Mouse (Mus musculus) heart, adult 2 months (tissue): Measurements from ENCODE around the gene Gmds. TPM values are rescaled to one million over a fixed set of nuclear protein-coding genes. Genes with fewer than 3 reads are reported as not detected.
A peak's percentile ranks its signal among the peaks of the same experiment; 100 is the strongest.

ENCODE experiments used
- DNase-seq, 2 experiments: peaks; one replicate each; pipeline ENCODE4 v3.0.0; 2021
- H3K27ac ChIP-seq: fragments of 200-600 bp; 2 replicates; pipeline ENCODE4 v1.8.1; 2022
- H3K27me3 ChIP-seq: fragments of 200-500 bp; 2 replicates; pipeline ENCODE4 v1.6.1; 2012; ENCODE audit warnings: mild to moderate bottlenecking, low read length, inconsistent platforms, mixed read lengths; ENCODE audit not compliant: control insufficient read depth, insufficient read depth
- H3K36me3 ChIP-seq: fragments of 200-500 bp; 2 replicates; pipeline ENCODE4 v1.6.1; 2012; ENCODE audit warnings: low read length, inconsistent platforms; ENCODE audit not compliant: control insufficient read depth, insufficient read depth
- H3K4me1 ChIP-seq: fragments of 200-500 bp; 2 replicates; pipeline ENCODE4 v1.6.1; 2011; ENCODE audit warnings: low read length; ENCODE audit not compliant: control insufficient read depth, insufficient read depth
- H3K4me3 ChIP-seq: fragments of 200-600 bp; 2 replicates; pipeline ENCODE4 v1.8.1; 2022
- H3K79me2 ChIP-seq: fragments of 200-500 bp; replicated peaks from 2 replicates; pipeline ENCODE4 v1.6.1; 2012; ENCODE audit warnings: mild to moderate bottlenecking, inconsistent platforms, low read length, moderate library complexity, mixed read lengths; ENCODE audit not compliant: control insufficient read depth, insufficient read depth
- H3K9ac ChIP-seq: fragments of 200-500 bp; 2 replicates; pipeline ENCODE4 v1.6.1; 2012; ENCODE audit warnings: low read depth, mild to moderate bottlenecking, control low read depth, inconsistent platforms, low read length, mixed read lengths
- CTCF ChIP-seq: fragments of 200-600 bp; IDR thresholded peaks from 2 replicates; pipeline ENCODE4 v1.8.1; 2022; ENCODE audit warnings: antibody characterized with exemption, mild to moderate bottlenecking, moderate library complexity
- EP300 ChIP-seq: fragments of 200-500 bp; IDR thresholded peaks from 2 replicates; pipeline ENCODE4 v1.6.1; 2011; ENCODE audit warnings: low read depth, low read length, control low read depth; ENCODE audit not compliant: insufficient read depth
- POLR2A ChIP-seq: fragments of 200-500 bp; IDR thresholded peaks from 2 replicates; pipeline ENCODE4 v1.6.1; 2011; ENCODE audit warnings: mild to moderate bottlenecking, low read depth, low read length, control low read depth; ENCODE audit not compliant: insufficient read depth
- WGBS: fragments of 180-500 bp; shearing (Covaris S2); methylation state at CpG from one replicate; pipeline ENCODE4 v1.1.7; 2018; 5-methylcytosine and 5-hydroxymethylcytosine counted together
- intact Hi-C: fragments of 180-260 bp; cut with DNase I; formaldehyde crosslinking; loops from one replicate; pipeline ENCODE4 v1.15.1; 2025
- polyA plus RNA-seq: library from polyadenylated mRNA; depleted of rRNA; stranded (reverse); fragments of >200 nt; gene quantifications from 2 replicates; pipeline ENCODE4 v1.2.3, GENCODE M21; 2012
- total RNA-seq, 2 experiments: library from RNA; stranded (reverse); gene quantifications; 2 replicates each; pipeline ENCODE4 v1.2.3; 2021

Gene Gmds
- total and polyA plus RNA-seq, 3 experiments, result 4.2 to 6.0 (median 5.2) TPM

DNA sequence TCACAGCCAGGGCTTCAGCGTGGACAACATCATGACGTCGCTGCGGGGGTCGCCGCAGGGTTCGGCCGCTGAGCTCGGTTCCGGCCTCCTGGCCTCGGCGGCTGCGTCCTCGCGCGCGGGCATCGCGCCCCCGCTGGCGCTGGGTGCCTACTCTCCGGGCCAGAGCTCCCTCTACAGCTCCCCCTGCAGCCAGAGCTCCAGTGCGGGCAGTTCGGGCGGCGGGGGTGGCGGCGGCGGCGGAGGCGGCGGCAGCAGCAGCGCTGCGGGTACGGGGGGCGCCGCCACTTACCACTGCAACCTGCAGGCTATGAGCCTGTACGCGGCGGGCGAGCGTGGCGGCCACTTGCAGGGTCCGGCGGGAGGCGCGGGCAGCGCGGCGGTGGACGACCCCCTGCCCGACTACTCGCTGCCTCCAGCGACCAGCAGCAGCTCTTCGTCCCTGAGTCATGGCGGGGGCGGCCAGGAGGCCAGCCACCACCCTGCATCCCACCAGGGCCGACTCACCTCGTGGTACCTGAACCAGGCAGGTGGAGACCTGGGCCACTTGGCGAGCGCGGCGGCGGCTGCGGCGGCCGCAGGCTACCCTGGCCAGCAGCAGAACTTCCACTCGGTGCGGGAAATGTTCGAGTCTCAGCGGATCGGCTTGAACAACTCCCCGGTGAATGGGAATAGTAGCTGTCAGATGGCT lies 530.3 kb downstream of the Gmds start:
- Histone ChIP-seq H3K79me2 (no peaks in the 10 kb centered on the region; the same call in 1 of the 2 replicates), H3K9ac (peak overlapping the region; percentile 95), H3K27ac (peak overlapping the region; percentile 80), H3K4me1 (peaks cover 2% of the 10 kb centered on the region; the same call in 1 of the 2 replicates), H3K4me3 (peak overlapping the region; percentile 54), H3K27me3 (peaks cover 19% of the 10 kb centered on the region), H3K36me3 (no peaks in the 10 kb centered on the region)
- WGBS, result 2% methylated on average over 72 of the region's 73 CpGs
- intact Hi-C loops, result loop anchor here (5.0 to 10.0 kb wide), 2 partner anchors 209 to 997 kb away; partner anchors contain the start of genes D930007J09Rik and Wrnip1
- TF ChIP-seq POLR2A, result no peak
- no peak for TF ChIP-seq EP300
- TF ChIP-seq CTCF, result peak; percentile 70
- peak; percentile 74 to 77 for DNase-seq

DNA sequence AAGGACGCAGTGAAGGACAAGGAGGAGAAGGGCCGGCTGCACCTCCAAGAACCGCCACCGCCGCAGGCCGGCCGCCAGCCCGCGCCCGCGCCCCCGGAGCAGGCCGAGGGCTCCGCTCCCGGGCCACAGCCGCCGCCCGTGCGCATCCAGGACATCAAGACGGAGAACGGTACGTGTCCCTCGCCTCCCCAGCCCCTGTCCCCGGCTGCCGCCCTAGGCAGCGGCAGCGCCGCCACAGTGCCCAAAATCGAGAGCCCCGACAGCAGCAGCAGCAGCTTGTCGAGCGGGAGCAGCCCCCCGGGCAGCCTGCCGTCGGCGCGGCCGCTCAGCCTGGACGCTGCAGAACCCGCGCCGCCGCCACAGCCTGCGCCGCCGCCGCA lies 530.8 kb downstream of the Gmds start:
- peak overlapping the region; percentile 80 for H3K27ac ChIP-seq
- intact Hi-C loops, result loop anchor here (2.0 to 10.0 kb wide), 3 partner anchors 210 to 997 kb away; partner anchors contain the start of genes D930007J09Rik, Gmds and Wrnip1
- H3K36me3 ChIP-seq, result no peaks in the 10 kb centered on the region
- H3K9ac ChIP-seq, result peak overlapping the region; percentile 95
- H3K4me1 ChIP-seq, result peaks cover 2% of the 10 kb centered on the region; the same call in 1 of the 2 replicates
- peak overlapping the region; percentile 54 for H3K4me3 ChIP-seq
- no peaks in the 10 kb centered on the region; the same call in 1 of the 2 replicates for H3K79me2 ChIP-seq
- peak in 1 of 2 experiments; percentile 48 for DNase-seq
- WGBS, result 1% methylated on average over 47 of the region's 47 CpGs
- no peak for TF ChIP-seq CTCF
- no peak for TF ChIP-seq EP300
- no peak for TF ChIP-seq POLR2A
- peaks cover 21% of the 10 kb centered on the region for H3K27me3 ChIP-seq

DNA sequence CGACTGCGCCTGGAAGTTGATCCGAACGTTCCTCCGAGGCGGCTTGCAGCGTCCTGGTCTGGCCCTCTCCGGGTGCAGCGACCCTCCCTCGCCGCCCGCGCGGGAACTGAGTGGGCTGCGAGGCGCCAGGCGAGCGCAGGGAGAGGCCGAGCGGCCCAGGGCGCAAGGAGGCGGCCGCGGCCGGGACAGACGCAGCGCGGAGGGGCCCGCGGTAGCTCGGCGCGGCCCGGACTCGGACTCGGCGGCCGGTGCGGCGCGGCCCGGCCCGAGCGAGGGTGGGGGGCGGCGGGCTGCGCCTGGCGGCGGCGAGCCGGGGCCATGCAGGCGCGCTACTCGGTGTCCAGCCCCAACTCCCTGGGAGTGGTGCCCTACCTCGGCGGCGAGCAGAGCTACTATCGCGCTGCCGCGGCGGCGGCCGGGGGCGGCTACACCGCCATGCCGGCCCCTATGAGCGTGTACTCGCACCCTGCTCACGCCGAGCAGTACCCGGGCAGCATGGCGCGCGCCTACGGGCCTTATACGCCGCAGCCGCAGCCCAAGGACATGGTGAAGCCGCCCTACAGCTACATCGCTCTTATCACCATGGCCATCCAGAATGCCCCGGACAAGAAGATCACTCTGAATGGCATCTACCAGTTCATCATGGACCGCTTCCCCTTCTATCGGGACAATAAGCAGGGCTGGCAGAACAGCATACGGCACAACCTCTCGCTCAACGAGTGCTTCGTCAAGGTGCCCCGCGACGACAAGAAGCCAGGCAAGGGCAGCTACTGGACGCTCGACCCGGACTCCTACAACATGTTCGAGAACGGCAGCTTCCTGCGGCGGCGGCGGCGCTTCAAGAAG lies 531.4 kb downstream of the Gmds start:
- H3K27ac ChIP-seq, result peak overlapping the region; percentile 80

DNA sequence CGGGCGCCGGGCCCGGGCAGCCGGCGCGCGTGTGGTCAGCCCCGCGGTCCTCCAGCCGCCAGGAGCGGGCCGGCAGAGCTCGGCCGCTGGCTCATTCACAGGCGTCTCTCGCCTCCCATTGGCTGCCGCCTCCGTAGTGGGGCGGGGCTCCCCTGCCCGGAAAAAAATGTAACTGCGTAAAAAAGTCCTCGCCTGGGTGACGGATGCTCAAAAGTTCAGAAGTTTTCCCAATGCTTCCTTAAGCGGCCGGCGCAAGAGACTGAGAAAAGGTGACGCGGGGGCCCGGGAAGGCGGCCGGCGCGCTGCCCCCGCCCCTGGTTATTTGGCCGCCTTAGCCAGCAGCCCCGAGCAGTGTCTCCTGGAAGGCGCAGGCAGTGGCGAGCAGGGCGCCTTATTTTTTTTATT lies 532.1 kb downstream of the Gmds start, which contains the start of gene Foxc1:
Gene Foxc1 (plus strand): TSS at position 206 of the 405 bp plus-strand sequence.
- Histone ChIP-seq H3K4me1 (peaks cover 2% of the 10 kb centered on the region; the same call in 1 of the 2 replicates), H3K27me3 (peaks cover 24% of the 10 kb centered on the region), H3K9ac (peak within 1 kb of the TSS; percentile 95), H3K79me2 (no peaks in the 10 kb centered on the region; the same call in 1 of the 2 replicates), H3K27ac (peak within 1 kb of the TSS; percentile 80), H3K36me3 (no peaks in the 10 kb centered on the region), H3K4me3 (peak within 1 kb of the TSS; percentile 54)
- DNase-seq, result peak; percentile 92 to 94
- peak; percentile 53 for TF ChIP-seq CTCF
- TF ChIP-seq EP300, result no peak
- peak; percentile 80 for TF ChIP-seq POLR2A
- intact Hi-C loops, result loop anchor here (2.0 to 10.0 kb wide), 3 partner anchors 211 to 998 kb away; partner anchors contain the start of genes D930007J09Rik, Gmds and Wrnip1
- WGBS, result under 1% methylated on average over 38 of the region's 40 CpGs

More for the DNA sequence above, 531.4 kb downstream of the Gmds start:
- no peaks in the 10 kb centered on the region; the same call in 1 of the 2 replicates for H3K79me2 ChIP-seq
- H3K36me3 ChIP-seq, result no peaks in the 10 kb centered on the region
- peak overlapping the region; percentile 54 for H3K4me3 ChIP-seq
- DNase-seq, result peak; percentile 62 to 73
- intact Hi-C loops, result loop anchor here (2.0 to 10.0 kb wide), 3 partner anchors 210 to 998 kb away; partner anchors contain the start of genes D930007J09Rik, Gmds and Wrnip1
- under 1% methylated on average over 100 of the region's 101 CpGs for WGBS
- H3K27me3 ChIP-seq, result peaks cover 21% of the 10 kb centered on the region
- TF ChIP-seq CTCF, result no peak
- no peak for TF ChIP-seq POLR2A
- no peak for TF ChIP-seq EP300
- H3K4me1 ChIP-seq, result peaks cover 2% of the 10 kb centered on the region; the same call in 1 of the 2 replicates
- peak overlapping the region; percentile 95 for H3K9ac ChIP-seq

- Histone ChIP-seq H3K36me3 (no peaks in the 10 kb centered on the region), H3K4me3 (peak overlapping the region; percentile 54), H3K27ac (peak overlapping the region; percentile 61), H3K79me2 (no peaks in the 10 kb centered on the region; the same call in 1 of the 2 replicates), H3K9ac (peak overlapping the region; percentile 73), H3K4me1 (peaks cover 2% of the 10 kb centered on the region; the same call in 1 of the 2 replicates), H3K27me3 (peaks cover 20% of the 10 kb centered on the region)
- no peak for DNase-seq
- intact Hi-C loops, result loop anchor here (2.0 to 10.0 kb wide), 3 partner anchors 211 to 999 kb away; partner anchors contain the start of genes D930007J09Rik, Gmds and Wrnip1
- whole genome bisulfite sequencing, result 13% methylated on average over 29 of the region's 34 CpGs
- TF ChIP-seq POLR2A, result no peak
- no peak for TF ChIP-seq CTCF
- TF ChIP-seq EP300, result no peak
Measured at GRCm38 (mm10) chr13:31805831-31806427, 532.6 kb downstream of the Gmds start.
